Mouse (Mus musculus): Measurements from ENCODE around the gene Nfatc4. TPM values are rescaled to one million over a fixed set of nuclear protein-coding genes. Genes with fewer than 3 reads are reported as not detected.

Gene Nfatc4
- polyA plus RNA-seq, 2 experiments from 2014 or later = not detected

Other genes starting within 250 kb of the Nfatc4 start
- not detected for gene Fitm1, start 247.5 kb upstream of the Nfatc4 start, polyA plus RNA-seq (2017; shearing (Covaris generic))
- gene Psme1, start 245.0 kb upstream of the Nfatc4 start, polyA plus RNA-seq (2017; shearing (Covaris generic)) = 100 to 1,000 TPM; 664 to 711 TPM
- 10 to 100 TPM; 20.9 to 22.9 TPM for gene Emc9, start 237.8 kb upstream of the Nfatc4 start, polyA plus RNA-seq (2017; shearing (Covaris generic))
- gene Psme2, start 232.0 kb upstream of the Nfatc4 start, polyA plus RNA-seq (2017; shearing (Covaris generic)) = 100 to 1,000 TPM; 853 to 877 TPM
- gene Rnf31, start 231.4 kb upstream of the Nfatc4 start, polyA plus RNA-seq (2017; shearing (Covaris generic)) = 10 to 100 TPM; 35.5 to 47.2 TPM
- 100 to 1,000 TPM; 168 to 222 TPM for gene Irf9, start 219.6 kb upstream of the Nfatc4 start, polyA plus RNA-seq (2017; shearing (Covaris generic))
- 10 to 100 TPM; 14.5 to 22.1 TPM for gene Rec8, start 205.1 kb upstream of the Nfatc4 start, polyA plus RNA-seq (2017; shearing (Covaris generic))
- 10 to 100 TPM; 33.4 to 42.0 TPM for gene Ipo4, start 187.2 kb upstream of the Nfatc4 start, polyA plus RNA-seq (2017; shearing (Covaris generic))
- under 1 TPM in 1 of 2 experiments, not detected in 1; 0.98 TPM for gene Gm49378, start 185.2 kb upstream of the Nfatc4 start, polyA plus RNA-seq (2017; shearing (Covaris generic))
- gene Tm9sf1, start 179.3 kb upstream of the Nfatc4 start, polyA plus RNA-seq (2017; shearing (Covaris generic)) = 10 to 100 TPM; 39.7 to 46.7 TPM
- 1 to 10 TPM in 1 of 2 experiments, under 1 TPM in 1; 0.69 to 1.3 TPM for gene Tssk4, start 173.0 kb upstream of the Nfatc4 start, polyA plus RNA-seq (2017; shearing (Covaris generic))
- gene Mdp1, start 162.6 kb upstream of the Nfatc4 start, polyA plus RNA-seq (2017; shearing (Covaris generic)) = 100 to 1,000 TPM in 1 of 2 experiments, 10 to 100 TPM in 1; 92.4 to 106 TPM
- gene Gmpr2, start 151.2 kb upstream of the Nfatc4 start, polyA plus RNA-seq (2017; shearing (Covaris generic)) = 10 to 100 TPM; 29.8 to 34.1 TPM
- gene Nedd8, start 151.0 kb upstream of the Nfatc4 start, polyA plus RNA-seq (2017; shearing (Covaris generic)) = 100 to 1,000 TPM; 338 to 343 TPM
- 10 to 100 TPM; 26.4 to 29.2 TPM for gene Tinf2, start 141.3 kb upstream of the Nfatc4 start, polyA plus RNA-seq (2017; shearing (Covaris generic))
- not detected for gene Tgm1, start 109.2 kb upstream of the Nfatc4 start, polyA plus RNA-seq (2017; shearing (Covaris generic))
- gene Rabggta, start 100.9 kb upstream of the Nfatc4 start, polyA plus RNA-seq (2017; shearing (Covaris generic)) = 10 to 100 TPM; 70.5 to 94.7 TPM
- 10 to 100 TPM; 40.8 to 46.5 TPM for gene Dhrs1, start 77.5 kb upstream of the Nfatc4 start, polyA plus RNA-seq (2017; shearing (Covaris generic))
- 1 to 10 TPM; 3.6 to 5.8 TPM for gene Nop9, start 77.5 kb upstream of the Nfatc4 start, polyA plus RNA-seq (2017; shearing (Covaris generic))
- not detected for gene Cideb, start 64.7 kb upstream of the Nfatc4 start, polyA plus RNA-seq (2017; shearing (Covaris generic))
- gene Ltb4r2, start 61.7 kb upstream of the Nfatc4 start, polyA plus RNA-seq (2017; shearing (Covaris generic)) = under 1 TPM in 1 of 2 experiments, not detected in 1; 0.08 TPM
- gene Ltb4r1, start 57.2 kb upstream of the Nfatc4 start, polyA plus RNA-seq (2017; shearing (Covaris generic)) = 1 to 10 TPM; 4.1 to 4.5 TPM
- 1 to 10 TPM in 1 of 2 experiments, not detected in 1; 1.0 TPM for gene Adcy4, start 39.0 kb upstream of the Nfatc4 start, polyA plus RNA-seq (2017; shearing (Covaris generic))
- 10 to 100 TPM; 80.3 to 81.9 TPM for gene Ripk3, start 34.3 kb upstream of the Nfatc4 start, polyA plus RNA-seq (2017; shearing (Covaris generic))
- gene Nynrin, start 30.9 kb downstream of the Nfatc4 start, polyA plus RNA-seq (2017; shearing (Covaris generic)) = under 1 TPM; 0.04 to 0.11 TPM
- gene Cbln3, start 61.2 kb downstream of the Nfatc4 start, polyA plus RNA-seq (2017; shearing (Covaris generic)) = not detected
- 10 to 100 TPM; 13.4 to 13.9 TPM for gene Khnyn, start 61.8 kb downstream of the Nfatc4 start, polyA plus RNA-seq (2017; shearing (Covaris generic))
- gene Sdr39u1, start 77.1 kb downstream of the Nfatc4 start, polyA plus RNA-seq (2017; shearing (Covaris generic)) = 100 to 1,000 TPM in 1 of 2 experiments, 10 to 100 TPM in 1; 88.4 to 115 TPM
- not detected for gene Cma1, start 121.5 kb downstream of the Nfatc4 start, polyA plus RNA-seq (2017; shearing (Covaris generic))
- gene Cma2, start 127.8 kb downstream of the Nfatc4 start, polyA plus RNA-seq (2017; shearing (Covaris generic)) = not detected
- not detected for gene Mcpt1, start 194.8 kb downstream of the Nfatc4 start, polyA plus RNA-seq (2017; shearing (Covaris generic))
- gene Mcpt9, start 207.4 kb downstream of the Nfatc4 start, polyA plus RNA-seq (2017; shearing (Covaris generic)) = not detected
- not detected for gene Mcpt2, start 218.9 kb downstream of the Nfatc4 start, polyA plus RNA-seq (2017; shearing (Covaris generic))
- not detected for gene Mcpt4, start 239.2 kb downstream of the Nfatc4 start, polyA plus RNA-seq (2017; shearing (Covaris generic))

Data from CD4-positive, CD25-positive, alpha-beta regulatory T cell, adult 4 months (primary cell).